9 mouse cellular contexts compared by ENCODE assay signal in the genomic region with DNA sequence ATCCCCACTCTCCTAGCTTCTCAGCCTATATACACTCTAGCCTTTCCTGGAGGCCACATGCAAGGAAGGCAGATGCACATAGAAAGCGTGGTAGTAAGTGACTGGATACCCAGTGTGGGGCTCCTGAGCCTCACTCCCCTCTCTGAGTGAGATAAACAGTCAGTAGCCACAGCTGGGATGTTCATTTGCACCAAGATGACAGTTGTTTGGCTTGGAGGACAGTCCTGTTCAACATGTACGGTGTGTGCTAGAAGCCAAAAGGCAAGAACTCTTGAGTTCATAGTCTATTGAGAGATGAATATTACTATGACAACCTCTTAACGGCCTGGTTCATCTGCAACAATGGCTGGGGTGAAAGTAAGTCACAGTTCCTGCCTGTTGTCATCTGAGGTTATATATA. TPM values are rescaled to one million over a fixed set of nuclear protein-coding genes. Genes with fewer than 3 reads are reported as not detected.
DNase-seq lines count a peak whose midpoint lies in the region; ATAC-seq and TF ChIP-seq lines count a peak whose summit lies in the region.
"Had no signal": no experiment of that assay in that cellular context is flagged by ENCODE, and none has a peak within 500 bp of the region (broad histone marks: within the 10 kb centered on the region; RNA-seq: fewer than 3 reads in every experiment).

No protein-coding gene starts in this region.

- H3K36me3 ChIP-seq in heart, embryonic 12.5 days = no peaks in the 10 kb centered on the region
- H3K36me3 ChIP-seq in intestine, embryonic 15.5 days = no peaks in the 10 kb centered on the region
- H3K36me3 ChIP-seq in midbrain, embryonic 16.5 days (ENCODE audit: control insufficient read depth, insufficient read depth, low read length) = no peaks in the 10 kb centered on the region

- no peak for ATAC-seq in heart, embryonic 12.5 days (ENCODE audit: insufficient number of reproducible peaks, low FRiP score)
- no peak for ATAC-seq in intestine, embryonic 15.5 days
- no peak for ATAC-seq in midbrain, embryonic 16.5 days
- no peak for ATAC-seq in monocyte, adult 5-6 weeks (replicated peaks; ENCODE audit: insufficient number of reproducible peaks, low FRiP score, low TSS enrichment, poor library complexity, severe bottlenecking)
- no peak for ATAC-seq in granulocyte monocyte progenitor cell, adult 5-6 weeks (replicated peaks; ENCODE audit: poor library complexity, severe bottlenecking)

- no peak for TF ChIP-seq CTCF in embryonic fibroblast, embryonic 13.5 days (IDR thresholded peaks at IDR 0.05; ENCODE audit: borderline replicate concordance, insufficient read depth, low read length)

- no peak for DNase-seq in heart, adult 18-20 months
- no peak for DNase-seq in T-cell, adult 2 months (ENCODE audit: low spot score)
- DNase-seq: right cerebral cortex, adult 18-20 months had no signal

- peak overlapping the region; percentile 85; the same call in 1 of the 2 replicates for H3K4me3 ChIP-seq in heart, embryonic 12.5 days
- H3K4me3 ChIP-seq in embryonic fibroblast, embryonic 13.5 days (ENCODE audit: insufficient read depth, low read length) = 0 out of 2 replicates have a peak overlapping the region, but pooled peaks have one; percentile 84
- peak overlapping the region; percentile 80; the same call in 1 of the 2 replicates for H3K4me3 ChIP-seq in intestine, embryonic 15.5 days (replicated peaks)
- H3K4me3 ChIP-seq in midbrain, embryonic 16.5 days (ENCODE audit: low read depth, low read length) = peak overlapping the region; percentile 89; the same call in 1 of the 2 replicates

- 0 out of 2 replicates have a peak, but pooled peaks have one; percentile 3 for TF ChIP-seq POLR2A in embryonic fibroblast, embryonic 13.5 days (IDR thresholded peaks at IDR 0.05; ENCODE audit: low read depth, low read length)

- H3K9ac ChIP-seq in heart, embryonic 12.5 days = 0 out of 2 replicates have a peak overlapping the region, but pooled peaks have one; percentile 92
- no peak overlapping the region for H3K9ac ChIP-seq in intestine, embryonic 15.5 days
- H3K9ac ChIP-seq in midbrain, embryonic 16.5 days (ENCODE audit: low read depth, low read length) = no peak overlapping the region

- H3K9me3 ChIP-seq in heart, embryonic 12.5 days (replicated peaks) = no peaks in the 10 kb centered on the region
- no peaks in the 10 kb centered on the region for H3K9me3 ChIP-seq in intestine, embryonic 15.5 days
- H3K9me3 ChIP-seq in midbrain, embryonic 16.5 days (replicated peaks; ENCODE audit: control insufficient read depth, low read length, poor library complexity, severe bottlenecking) = no peaks in the 10 kb centered on the region

- no peaks in the 10 kb centered on the region for H3K27me3 ChIP-seq in heart, embryonic 12.5 days (replicated peaks)
- H3K27me3 ChIP-seq in intestine, embryonic 15.5 days (replicated peaks) = no peaks in the 10 kb centered on the region
- H3K27me3 ChIP-seq in midbrain, embryonic 16.5 days (ENCODE audit: control insufficient read depth, insufficient read depth, low read depth, low read length) = no peaks in the 10 kb centered on the region

- no peak overlapping the region for H3K27ac ChIP-seq in heart, embryonic 12.5 days (ENCODE audit: poor library complexity, severe bottlenecking)
- no peak overlapping the region for H3K27ac ChIP-seq in embryonic fibroblast, embryonic 13.5 days (ENCODE audit: insufficient read depth, low read length)
- no peak overlapping the region for H3K27ac ChIP-seq in intestine, embryonic 15.5 days
- no peak overlapping the region for H3K27ac ChIP-seq in midbrain, embryonic 16.5 days (ENCODE audit: low read length)

- WGBS in heart, embryonic 12.5 days = 52% methylated on average over 3 of the region's 3 CpGs
- WGBS in intestine, embryonic 15.5 days = 55% methylated on average over 3 of the region's 3 CpGs
- WGBS in midbrain, embryonic 16.5 days = 68% methylated on average over 3 of the region's 3 CpGs

- H3K4me1 ChIP-seq in heart, embryonic 12.5 days (replicated peaks) = peaks cover 29% of the 10 kb centered on the region
- H3K4me1 ChIP-seq in embryonic fibroblast, embryonic 13.5 days (ENCODE audit: control insufficient read depth, insufficient read depth, low read length) = peaks cover 6% of the 10 kb centered on the region; the same call in 1 of the 2 replicates
- H3K4me1 ChIP-seq in intestine, embryonic 15.5 days (replicated peaks) = peaks cover 11% of the 10 kb centered on the region
- peaks cover 32% of the 10 kb centered on the region for H3K4me1 ChIP-seq in midbrain, embryonic 16.5 days (ENCODE audit: control insufficient read depth, insufficient read depth, low read length)

- peak overlapping the region; percentile 96 for H3K4me2 ChIP-seq in heart, embryonic 12.5 days
- peak overlapping the region; percentile 84 for H3K4me2 ChIP-seq in intestine, embryonic 15.5 days (replicated peaks)
- H3K4me2 ChIP-seq in midbrain, embryonic 16.5 days (ENCODE audit: low read length) = peak overlapping the region; percentile 66

RNA-seq across cellular contexts. Expression of a gene that starts 2.0 kb away (rescaled TPM):
- polyA plus RNA-seq in heart, embryonic 12.5 days (2016; fragmentation: Nextera tagmentation; extraction: Ambion mirVana) = 115 and 123 TPM in 2 replicates
- total RNA-seq in heart, adult 18-20 months (2021) = 10 to 100 TPM; 26.9 to 27.3 TPM
- 406 and 428 TPM in 2 replicates for polyA plus RNA-seq in embryonic fibroblast, embryonic 13.5 days (2011; ENCODE audit: insufficient read length, low read depth, missing spikeins)
- polyA plus RNA-seq in intestine, embryonic 15.5 days (2015; fragmentation: Nextera tagmentation; extraction: Ambion mirVana) = 138 and 157 TPM in 2 replicates
- 143 and 155 TPM in 2 replicates for polyA plus RNA-seq in midbrain, embryonic 16.5 days (2015; fragmentation: Nextera tagmentation; extraction: Ambion mirVana)
- 78.7 to 182 TPM (median 86.3 TPM) in 3 replicates for total RNA-seq in monocyte, adult 5-6 weeks (2017)
- total RNA-seq in granulocyte monocyte progenitor cell, adult 5-6 weeks (2014; fragmentation: Nextera tagmentation) = 89.0 and 103 TPM in 2 replicates
- total RNA-seq in granulocyte monocyte progenitor cell, adult 5-6 weeks (2017) = 67.7 and 70.7 TPM in 2 replicates

RNA-seq across cellular contexts. Expression of a gene that starts 46.4 kb away (rescaled TPM):
- 0.12 and 0.23 TPM in 2 replicates for polyA plus RNA-seq in heart, embryonic 12.5 days (2016; fragmentation: Nextera tagmentation; extraction: Ambion mirVana)
- under 1 TPM; 0.07 to 0.08 TPM for total RNA-seq in heart, adult 18-20 months (2021)
- not detected in 2 replicates for polyA plus RNA-seq in embryonic fibroblast, embryonic 13.5 days (2011; ENCODE audit: insufficient read length, low read depth, missing spikeins)
- 5.8 and 6.1 TPM in 2 replicates for polyA plus RNA-seq in intestine, embryonic 15.5 days (2015; fragmentation: Nextera tagmentation; extraction: Ambion mirVana)
- polyA plus RNA-seq in midbrain, embryonic 16.5 days (2015; fragmentation: Nextera tagmentation; extraction: Ambion mirVana) = not detected in 2 replicates
- total RNA-seq in monocyte, adult 5-6 weeks (2017) = not detected in 3 replicates
- total RNA-seq in granulocyte monocyte progenitor cell, adult 5-6 weeks (2014; fragmentation: Nextera tagmentation) = not detected in 2 replicates
- total RNA-seq in granulocyte monocyte progenitor cell, adult 5-6 weeks (2017) = not detected in 2 replicates
